Mouse (Mus musculus): ENCODE measurements around the gene Mindy2.
A peak's percentile ranks its signal among the peaks of the same experiment; 100 is the strongest.

The Mindy2 gene

GRCm38 (mm10) chr9:70657013-70657967 lies at the start of gene Mindy2:
Mindy2 (minus strand) TSS chr9:70657174.
- Histone ChIP-seq H3K36me3 (ENCODE audit: control insufficient read depth, insufficient read depth, low read length, poor library complexity, severe bottlenecking) (no peaks in the 10 kb centered on the region; the same call in 1 of the 2 replicates), H3K27me3 (ENCODE audit: control insufficient read depth, insufficient read depth, low read length, poor library complexity, severe bottlenecking) (no peaks in the 10 kb centered on the region)
- peak; percentile 100 for DNase-seq (ENCODE audit: low read depth, low spot score)

GRCm38 (mm10) chr9:70706444-70706843 lies 49.5 kb upstream of the Mindy2 start:
- no peaks in the 10 kb centered on the region for H3K27me3 ChIP-seq (ENCODE audit: control insufficient read depth, insufficient read depth, low read length, poor library complexity, severe bottlenecking)
- peak; percentile 28 for DNase-seq (ENCODE audit: low read depth, low spot score)
- no peaks in the 10 kb centered on the region for H3K36me3 ChIP-seq (ENCODE audit: control insufficient read depth, insufficient read depth, low read length, poor library complexity, severe bottlenecking)

- DNase-seq (ENCODE audit: low read depth, low spot score) = no peak
- no peaks in the 10 kb centered on the region for H3K27me3 ChIP-seq (ENCODE audit: control insufficient read depth, insufficient read depth, low read length, poor library complexity, severe bottlenecking)
- H3K36me3 ChIP-seq (ENCODE audit: control insufficient read depth, insufficient read depth, low read length, poor library complexity, severe bottlenecking) = no peaks in the 10 kb centered on the region
Observed at GRCm38 (mm10) chr9:70703597-70704203, 46.7 kb upstream of the Mindy2 start.

- DNase-seq (ENCODE audit: low read depth, low spot score) = no peak
- Histone ChIP-seq H3K27me3 (ENCODE audit: control insufficient read depth, insufficient read depth, low read length, poor library complexity, severe bottlenecking) (no peaks in the 10 kb centered on the region), H3K36me3 (ENCODE audit: control insufficient read depth, insufficient read depth, low read length, poor library complexity, severe bottlenecking) (no peaks in the 10 kb centered on the region)
Observed at GRCm38 (mm10) chr9:70698090-70698489, 41.1 kb upstream of the Mindy2 start.

GRCm38 (mm10) chr9:70695723-70696122 lies 38.7 kb upstream of the Mindy2 start:
- no peaks in the 10 kb centered on the region for H3K36me3 ChIP-seq (ENCODE audit: control insufficient read depth, insufficient read depth, low read length, poor library complexity, severe bottlenecking)
- DNase-seq (ENCODE audit: low read depth, low spot score) = peak; percentile 37
- no peaks in the 10 kb centered on the region for H3K27me3 ChIP-seq (ENCODE audit: control insufficient read depth, insufficient read depth, low read length, poor library complexity, severe bottlenecking)

GRCm38 (mm10) chr9:70691772-70692693 lies 35.1 kb upstream of the Mindy2 start:
- Histone ChIP-seq H3K36me3 (ENCODE audit: control insufficient read depth, insufficient read depth, low read length, poor library complexity, severe bottlenecking) (no peaks in the 10 kb centered on the region), H3K27me3 (ENCODE audit: control insufficient read depth, insufficient read depth, low read length, poor library complexity, severe bottlenecking) (no peaks in the 10 kb centered on the region)
- peak; percentile 54 for DNase-seq (ENCODE audit: low read depth, low spot score)

GRCm38 (mm10) chr9:70690579-70690978 lies 33.6 kb upstream of the Mindy2 start:
- no peaks in the 10 kb centered on the region for H3K27me3 ChIP-seq (ENCODE audit: control insufficient read depth, insufficient read depth, low read length, poor library complexity, severe bottlenecking)
- H3K36me3 ChIP-seq (ENCODE audit: control insufficient read depth, insufficient read depth, low read length, poor library complexity, severe bottlenecking) = no peaks in the 10 kb centered on the region
- DNase-seq (ENCODE audit: low read depth, low spot score) = no peak

GRCm38 (mm10) chr9:70689926-70690325 lies 33.0 kb upstream of the Mindy2 start:
- Histone ChIP-seq H3K27me3 (ENCODE audit: control insufficient read depth, insufficient read depth, low read length, poor library complexity, severe bottlenecking) (no peaks in the 10 kb centered on the region), H3K36me3 (ENCODE audit: control insufficient read depth, insufficient read depth, low read length, poor library complexity, severe bottlenecking) (no peaks in the 10 kb centered on the region)
- DNase-seq (ENCODE audit: low read depth, low spot score) = peak; percentile 44

- H3K36me3 ChIP-seq (ENCODE audit: control insufficient read depth, insufficient read depth, low read length, poor library complexity, severe bottlenecking) = no peaks in the 10 kb centered on the region
- H3K27me3 ChIP-seq (ENCODE audit: control insufficient read depth, insufficient read depth, low read length, poor library complexity, severe bottlenecking) = no peaks in the 10 kb centered on the region
- DNase-seq (ENCODE audit: low read depth, low spot score) = no peak
Observed at GRCm38 (mm10) chr9:70688301-70688968, 31.5 kb upstream of the Mindy2 start.

GRCm38 (mm10) chr9:70682202-70682601 lies 25.2 kb upstream of the Mindy2 start:
- Histone ChIP-seq H3K27me3 (ENCODE audit: control insufficient read depth, insufficient read depth, low read length, poor library complexity, severe bottlenecking) (no peaks in the 10 kb centered on the region), H3K36me3 (ENCODE audit: control insufficient read depth, insufficient read depth, low read length, poor library complexity, severe bottlenecking) (no peaks in the 10 kb centered on the region)
- DNase-seq (ENCODE audit: low read depth, low spot score) = no peak

- H3K36me3 ChIP-seq (ENCODE audit: control insufficient read depth, insufficient read depth, low read length, poor library complexity, severe bottlenecking) = no peaks in the 10 kb centered on the region
- DNase-seq (ENCODE audit: low read depth, low spot score) = peak; percentile 50
- H3K27me3 ChIP-seq (ENCODE audit: control insufficient read depth, insufficient read depth, low read length, poor library complexity, severe bottlenecking) = no peaks in the 10 kb centered on the region
Observed at GRCm38 (mm10) chr9:70679132-70680091, 22.4 kb upstream of the Mindy2 start.

GRCm38 (mm10) chr9:70678682-70679131 lies 21.7 kb upstream of the Mindy2 start, which contains the start of gene Adam10:
Adam10 (plus strand) TSS chr9:70678997.
- peak; percentile 99 for DNase-seq (ENCODE audit: low read depth, low spot score)
- H3K27me3 ChIP-seq (ENCODE audit: control insufficient read depth, insufficient read depth, low read length, poor library complexity, severe bottlenecking) = no peaks in the 10 kb centered on the region
- H3K36me3 ChIP-seq (ENCODE audit: control insufficient read depth, insufficient read depth, low read length, poor library complexity, severe bottlenecking) = no peaks in the 10 kb centered on the region

GRCm38 (mm10) chr9:70675961-70676360 lies 19.0 kb upstream of the Mindy2 start:
- DNase-seq (ENCODE audit: low read depth, low spot score) = no peak
- no peaks in the 10 kb centered on the region for H3K27me3 ChIP-seq (ENCODE audit: control insufficient read depth, insufficient read depth, low read length, poor library complexity, severe bottlenecking)
- no peaks in the 10 kb centered on the region for H3K36me3 ChIP-seq (ENCODE audit: control insufficient read depth, insufficient read depth, low read length, poor library complexity, severe bottlenecking)

All from splenic B cell, adult 2 months (primary cell).